Mouse (Mus musculus): ENCODE data around the gene Asphd1. TPM values are rescaled to one million over a fixed set of nuclear protein-coding genes. Genes with fewer than 3 reads are reported as not detected.
A peak's percentile ranks its signal among the peaks of the same experiment; 100 is the strongest.
"Not testable (repeated sequence)": the region's sequence is repeated elsewhere in the genome, so short reads cannot be mapped to it uniquely, and the experiment has no call there.

The Asphd1 gene
- polyA plus RNA-seq, 3 experiments from 2014 or later: 0.34 TPM; not detected in 2

GRCm38 (mm10) chr7:126950647-126951615, 1.5 kb upstream of the Asphd1 start:
- no peak for ATAC-seq

DNA sequence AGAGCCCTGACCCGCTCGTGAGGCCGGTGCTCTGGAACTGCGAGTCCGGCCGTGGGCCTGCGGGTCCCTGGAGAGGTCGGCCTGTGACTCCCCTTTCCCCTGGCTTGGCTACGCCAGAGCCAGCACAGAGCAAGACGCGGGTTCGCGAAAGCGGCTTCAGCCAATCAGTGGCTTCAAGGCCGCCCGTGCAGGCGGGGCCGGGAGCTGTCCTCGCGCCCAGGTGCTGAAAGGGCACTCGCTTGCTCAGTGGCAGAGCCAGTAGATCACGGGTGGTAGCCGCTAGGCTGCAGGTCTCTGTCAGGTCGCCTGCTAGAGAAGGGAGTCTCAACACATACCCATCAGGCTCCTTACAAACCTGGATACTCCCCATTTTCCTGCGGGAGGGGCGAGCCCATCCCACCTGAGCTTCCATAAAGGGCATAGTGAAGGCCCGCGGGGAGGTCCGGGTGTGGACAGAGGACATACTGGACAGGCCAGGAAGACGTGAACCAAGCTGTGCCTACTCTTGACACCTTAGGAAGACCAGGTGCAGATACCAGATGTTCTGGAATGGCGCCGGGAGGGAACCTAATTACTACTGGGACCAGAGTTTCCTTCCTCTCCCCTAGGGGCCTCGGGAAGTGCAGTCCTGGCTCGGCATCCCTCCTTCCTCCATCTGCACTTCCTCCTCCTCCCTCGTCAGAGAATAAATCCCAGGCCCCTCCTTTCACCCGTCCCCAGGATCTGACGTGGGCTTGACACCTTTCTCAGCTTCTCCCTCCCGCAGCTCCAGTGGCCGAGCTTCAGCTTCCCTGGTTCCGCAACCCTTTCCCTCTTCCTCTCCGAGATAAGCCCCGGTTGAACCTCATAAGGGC, 638 bp upstream of the Asphd1 start, which contains the start of gene Sez6l2:
Gene Sez6l2 (plus strand): TSS at position 771 of the 854 bp plus-strand sequence.
- ATAC-seq: peak; percentile 58

DNA sequence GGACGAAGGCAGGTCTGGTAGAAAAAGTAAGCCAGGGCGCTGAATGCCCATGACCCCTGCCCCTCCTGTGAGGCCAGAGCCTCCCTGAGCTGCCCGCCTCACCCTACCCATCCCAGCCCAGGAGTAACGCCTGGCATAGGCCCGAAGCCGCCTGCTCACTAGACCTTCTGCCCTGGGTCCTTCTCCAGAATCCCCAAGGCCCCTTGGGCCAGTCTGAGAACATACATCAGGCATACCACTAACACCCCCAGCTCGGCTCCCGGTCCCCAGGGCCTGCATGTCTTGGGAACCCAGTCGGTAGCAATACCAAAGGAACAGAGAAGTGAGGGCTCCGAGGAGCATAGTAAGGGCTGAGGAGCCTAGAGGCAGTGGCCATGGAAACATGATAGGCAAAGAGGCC, 756 bp downstream of the Asphd1 start:
- ATAC-seq: no peak

- peak; percentile 54 for ATAC-seq
Measured at GRCm38 (mm10) chr7:126946530-126946929, 2.9 kb downstream of the Asphd1 start.

DNA sequence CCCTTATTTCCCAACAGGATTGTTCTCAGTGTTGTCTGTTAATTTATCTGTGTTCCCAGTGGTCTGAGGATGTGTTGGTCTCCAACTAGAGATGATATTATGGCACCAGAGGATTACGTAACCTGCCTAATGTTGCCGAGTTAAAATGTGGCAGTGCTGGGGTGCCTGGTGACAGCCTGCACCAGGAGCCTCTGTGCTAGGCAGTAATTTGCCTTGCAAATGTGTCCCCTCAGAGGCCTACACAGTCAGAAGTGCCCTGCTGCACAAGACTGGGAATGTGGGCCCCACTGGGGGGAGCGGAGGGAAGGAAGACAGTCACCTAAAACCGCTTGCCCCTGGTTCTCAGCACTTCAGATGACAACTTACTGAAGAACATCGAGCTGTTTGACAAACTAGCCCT, 7.6 kb downstream of the Asphd1 start:
- no peak for ATAC-seq

DNA sequence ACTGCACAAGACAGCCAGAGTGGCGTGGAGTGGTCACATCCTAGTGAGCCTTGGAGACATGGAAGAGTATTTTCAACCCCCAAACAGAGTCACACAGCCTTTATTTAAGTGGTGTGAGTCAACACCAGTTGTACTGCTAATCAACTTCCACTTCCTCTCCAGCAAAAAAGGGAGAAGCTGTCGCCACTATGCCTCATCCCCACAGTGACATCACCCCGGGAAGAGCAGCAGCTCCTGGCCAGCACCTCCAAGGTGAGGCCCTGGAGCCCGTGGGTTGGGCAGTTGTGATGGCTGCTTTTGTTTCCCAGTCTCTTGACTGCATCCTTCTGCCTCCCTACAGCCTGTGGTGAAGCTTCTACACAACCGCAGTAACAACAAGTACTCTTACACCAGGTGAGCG, 8.2 kb downstream of the Asphd1 start:
- no peak for ATAC-seq

- no peak for ATAC-seq
Measured at GRCm38 (mm10) chr7:126932652-126933051, 16.7 kb downstream of the Asphd1 start.

GRCm38 (mm10) chr7:126929046-126929445, 20.3 kb downstream of the Asphd1 start:
- peak; percentile 27 for ATAC-seq

DNA sequence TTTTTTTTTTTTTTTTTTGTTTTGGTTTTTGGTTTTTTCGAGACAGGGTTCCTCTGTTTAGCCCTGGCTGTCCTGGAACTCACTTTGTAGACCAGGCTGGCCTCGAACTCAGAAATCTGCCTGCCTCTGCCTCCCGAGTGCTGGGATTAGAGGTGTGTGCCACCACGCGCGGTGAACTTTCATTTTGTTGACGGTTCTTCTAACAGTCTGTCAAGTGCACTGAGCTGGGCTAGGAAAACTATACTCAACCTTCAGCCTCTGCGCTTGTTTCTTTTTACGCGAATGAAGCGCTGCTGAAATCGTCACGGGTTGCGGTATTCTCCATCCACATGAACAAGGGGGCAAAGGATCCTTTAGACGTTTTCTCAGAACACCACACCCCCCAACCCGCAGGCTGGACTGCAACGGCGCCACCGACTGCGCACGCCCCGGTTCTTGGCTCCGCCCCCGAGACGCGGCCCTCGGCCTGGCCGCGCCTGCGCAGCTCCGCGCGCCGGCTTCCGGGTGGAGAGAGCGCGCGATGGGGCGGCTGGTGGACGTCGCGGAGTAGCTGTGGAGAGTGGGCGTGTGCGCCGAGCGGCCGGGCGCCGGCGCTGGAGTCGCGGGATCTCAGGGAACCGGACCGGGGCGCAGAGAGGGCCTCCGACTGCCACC, 20.9 kb downstream of the Asphd1 start, which contains the start of gene Kctd13:
Gene Kctd13 (plus strand): TSS at position 496 of the 654 bp plus-strand sequence.
- peak; percentile 93 for ATAC-seq

- ATAC-seq: no peak
Measured at GRCm38 (mm10) chr7:126926299-126926698, 23.1 kb downstream of the Asphd1 start.

DNA sequence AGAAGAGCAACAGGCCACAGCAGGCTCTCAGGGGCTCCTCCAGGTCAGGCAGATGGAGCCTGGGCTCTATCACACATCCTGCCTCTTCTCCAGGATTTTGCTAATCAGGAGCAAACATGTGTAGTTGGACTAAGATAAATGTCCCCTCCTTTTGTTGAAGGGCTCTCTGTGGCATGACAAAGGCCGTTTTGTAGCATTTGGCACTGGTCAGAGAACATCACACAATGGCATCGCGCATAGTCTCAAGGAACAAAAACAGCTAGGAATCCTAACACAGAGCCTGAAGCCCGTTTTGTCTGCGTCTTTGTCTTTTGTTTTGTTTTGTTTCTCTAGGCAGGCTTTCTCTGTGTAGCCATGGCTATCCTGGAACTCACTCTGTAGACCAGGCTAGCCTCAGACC, 25.4 kb downstream of the Asphd1 start:
- no peak for ATAC-seq

GRCm38 (mm10) chr7:126922624-126923060, 26.7 kb downstream of the Asphd1 start, which contains the start of gene Tmem219:
Gene Tmem219, minus strand, starts transcription at chr7:126922917.
- ATAC-seq: no peak

- ATAC-seq: no peak
Measured at GRCm38 (mm10) chr7:126921563-126921962, 27.8 kb downstream of the Asphd1 start.

DNA sequence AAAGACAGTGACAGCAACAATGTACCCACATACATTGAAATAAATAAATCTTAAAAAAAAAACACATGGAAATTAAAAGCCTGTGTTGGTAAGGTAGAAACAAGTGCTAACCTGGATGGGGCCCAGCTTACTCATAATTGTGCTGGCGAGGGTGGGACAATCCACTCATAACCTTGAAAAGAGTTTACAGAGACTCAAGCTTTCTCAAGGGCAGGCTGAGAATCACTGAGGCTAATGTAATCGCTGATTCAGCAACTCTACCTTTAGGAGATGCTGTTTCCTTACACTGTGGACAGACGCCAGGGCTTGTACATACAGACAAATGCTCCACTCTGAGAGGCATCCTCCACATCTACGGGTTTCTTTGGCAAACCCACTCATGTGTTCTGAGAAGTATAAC, 29.4 kb downstream of the Asphd1 start:
- ATAC-seq: no peak

GRCm38 (mm10) chr7:126918356-126918755, 31.0 kb downstream of the Asphd1 start:
- ATAC-seq: not testable (repeated sequence)

DNA sequence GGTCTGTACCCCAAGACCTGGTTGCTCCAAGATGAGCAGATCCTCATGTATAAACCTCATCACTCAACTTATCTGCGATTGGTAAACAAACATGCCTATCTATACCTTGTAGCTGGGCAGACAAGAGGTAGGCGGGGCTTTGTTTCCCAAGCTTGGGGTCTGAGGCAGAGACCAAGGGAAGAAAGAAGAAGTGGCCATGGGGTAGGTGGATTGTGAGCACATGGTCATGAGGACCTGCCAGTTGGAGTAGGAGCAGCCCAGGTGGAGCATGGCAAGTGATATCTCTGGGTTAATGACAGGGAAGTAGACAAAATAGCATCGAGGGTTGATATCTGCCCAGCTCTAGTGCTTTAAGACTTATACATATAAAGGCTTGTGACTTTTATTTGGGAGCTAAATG, 34.5 kb downstream of the Asphd1 start:
- ATAC-seq: no peak

DNA sequence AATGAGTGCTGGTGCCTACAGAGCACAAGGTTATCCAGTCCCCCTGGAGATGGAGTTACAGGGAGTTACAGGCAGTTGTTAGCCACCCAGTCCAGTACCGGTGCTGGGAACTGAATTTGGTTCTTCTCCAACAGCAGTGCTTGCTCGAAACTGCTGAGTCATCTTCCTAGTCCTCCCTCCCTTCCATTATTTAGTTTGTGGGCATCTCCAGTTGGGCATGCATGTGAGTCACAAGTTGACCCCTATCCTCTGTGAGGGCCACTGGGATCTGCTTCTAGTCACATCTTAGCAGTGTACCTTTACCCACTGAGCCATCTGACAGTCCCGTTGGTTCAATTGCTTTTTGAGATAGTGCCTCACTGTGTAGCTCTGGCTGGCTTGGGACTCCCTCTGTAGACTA, 43.8 kb downstream of the Asphd1 start:
- ATAC-seq: no peak

- ATAC-seq: not testable (repeated sequence)
Measured at GRCm38 (mm10) chr7:126899781-126900180, 49.6 kb downstream of the Asphd1 start.

GRCm38 (mm10) chr7:126898102-126898990, 51.0 kb downstream of the Asphd1 start:
- ATAC-seq: peak; percentile 78

GRCm38 (mm10) chr7:126897390-126898101, 51.8 kb downstream of the Asphd1 start:
- ATAC-seq: peak; percentile 49

DNA sequence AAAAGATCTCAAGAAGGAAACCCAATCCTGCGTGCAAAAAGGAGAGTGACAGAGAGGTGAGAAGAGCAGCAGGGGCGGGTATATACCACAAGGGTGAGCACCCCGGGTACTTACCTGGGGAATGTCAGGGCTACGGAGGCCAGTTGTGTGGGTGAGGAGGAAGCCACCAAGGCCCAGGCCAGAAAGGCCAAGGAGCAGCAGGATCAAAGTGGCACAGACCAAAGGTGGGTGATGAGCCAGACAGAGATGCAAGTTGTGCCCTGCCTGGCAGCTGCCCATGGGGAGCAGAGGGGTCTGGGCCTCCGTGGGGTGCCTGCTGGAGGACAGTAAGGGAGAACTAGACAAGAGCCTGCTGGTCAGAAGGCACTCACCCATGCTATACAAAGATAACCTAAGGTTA, 52.5 kb downstream of the Asphd1 start:
- no peak for ATAC-seq

Data from inflammation-experienced regulatory T-cells, adult 6 months (primary cell).